Mouse (Mus musculus) CH12.LX (cell line): ENCODE data around the gene Bcas3. TPM values are rescaled to one million over a fixed set of nuclear protein-coding genes. Genes with fewer than 3 reads are reported as not detected.

Source experiments
- DNase-seq: peaks from one replicate; pipeline ENCODE4 v3.0.0-alpha.2; 2013; ENCODE audit errors: extremely low read depth
- H3K27ac ChIP-seq: 2 replicates; pipeline ENCODE4 v1.5.1; 2012; ENCODE audit warnings: low read depth, mild to moderate bottlenecking, control low read depth, moderate library complexity; ENCODE audit not compliant: insufficient read depth
- H3K27me3 ChIP-seq: replicated peaks from 2 replicates; pipeline ENCODE3; 2012; ENCODE audit warnings: inconsistent platforms
- H3K36me3 ChIP-seq, 2 experiments: replicated peaks in 1 of 2; 2 replicates each; pipeline versions ENCODE3 to v1.6.1; 2012; ENCODE audit warnings: inconsistent platforms in 1 of 2, low read length in 1 of 2, mild to moderate bottlenecking in 1 of 2, mixed read lengths in 1 of 2, moderate library complexity in 1 of 2; ENCODE audit not compliant: control insufficient read depth in 1 of 2, insufficient read depth in 1 of 2
- H3K4me1 ChIP-seq, 2 experiments: 2 replicates each; pipeline ENCODE4 v1.6.1; 2012; ENCODE audit warnings: inconsistent platforms in 1 of 2, moderate library complexity in 1 of 2; ENCODE audit not compliant: insufficient read depth in 2 of 2, control insufficient read depth in 1 of 2
- H3K4me2 ChIP-seq: 2 replicates; pipeline ENCODE4 v1.6.1; 2012; ENCODE audit warnings: low read depth, mild to moderate bottlenecking, control low read depth; ENCODE audit not compliant: poor library complexity, insufficient read depth, severe bottlenecking
- H3K4me3 ChIP-seq, 3 experiments: fragments of 150-350 bp in 1 of 3; sonication (generic) in 1 of 3; replicated peaks in 1 of 3; 2 replicates each; pipeline versions ENCODE3 to v1.5.1; 2011 to 2012; ENCODE audit warnings: low read depth in 2 of 3, low read length in 2 of 3, mild to moderate bottlenecking in 2 of 3, moderate library complexity in 2 of 3, control low read depth in 1 of 3, improper control_type of control experiment in 1 of 3, inconsistent platforms in 1 of 3, mixed read lengths in 1 of 3; ENCODE audit not compliant: poor library complexity in 1 of 3
- H3K79me2 ChIP-seq: replicated peaks from 2 replicates; pipeline ENCODE4 v1.6.1; 2012; ENCODE audit warnings: mild to moderate bottlenecking, moderate library complexity; ENCODE audit not compliant: control insufficient read depth, poor library complexity, insufficient read depth, severe bottlenecking; ENCODE audit errors: extremely low read depth
- H3K9ac ChIP-seq: 2 replicates; pipeline ENCODE4 v1.6.1; 2012; ENCODE audit warnings: low read depth, mild to moderate bottlenecking, control low read depth, moderate library complexity; ENCODE audit not compliant: insufficient read depth
- H3K9me3 ChIP-seq: replicated peaks from 2 replicates; pipeline ENCODE3; 2012; ENCODE audit warnings: low read length, inconsistent platforms, mixed read lengths
- BHLHE40 ChIP-seq: IDR thresholded peaks from 2 replicates; pipeline ENCODE4 v1.6.1; 2011; ENCODE audit warnings: mild to moderate bottlenecking, low read depth, low read length, improper control_type of control experiment
- CHD2 ChIP-seq: IDR thresholded peaks from 2 replicates; pipeline ENCODE4 v1.6.1; 2011; ENCODE audit warnings: low read length, improper control_type of control experiment
- E2F4 ChIP-seq: IDR thresholded peaks from 2 replicates; pipeline ENCODE4 v1.6.1; 2011; ENCODE audit warnings: low read depth, low read length, improper control_type of control experiment; ENCODE audit not compliant: insufficient replicate concordance
- ELF1 ChIP-seq: IDR thresholded peaks from 2 replicates; pipeline ENCODE4 v1.6.1; 2014; ENCODE audit warnings: low read depth, mild to moderate bottlenecking, inconsistent platforms, low read length, improper control_type of control experiment
- EP300 ChIP-seq: IDR thresholded peaks from 2 replicates; pipeline ENCODE4 v1.6.1; 2011; ENCODE audit warnings: low read length, improper control_type of control experiment
- ETS1 ChIP-seq: conservative IDR thresholded peaks from 2 replicates; pipeline ENCODE4 v1.6.1; 2012; ENCODE audit warnings: low read depth, mild to moderate bottlenecking, inconsistent platforms, low read length, improper control_type of control experiment, moderate library complexity
- HCFC1 ChIP-seq: IDR thresholded peaks from 2 replicates; pipeline ENCODE4 v1.6.1; 2012; ENCODE audit warnings: low read depth, mild to moderate bottlenecking, inconsistent platforms, low read length, improper control_type of control experiment
- IRF4 ChIP-seq: IDR thresholded peaks from 2 replicates; pipeline ENCODE4 v1.6.1; 2014; ENCODE audit warnings: low read depth, mild to moderate bottlenecking, inconsistent platforms, low read length, improper control_type of control experiment
- JUN ChIP-seq: IDR thresholded peaks from 2 replicates; pipeline ENCODE4 v1.6.1; 2011; ENCODE audit warnings: low read depth, mild to moderate bottlenecking, low read length, improper control_type of control experiment, moderate library complexity; ENCODE audit not compliant: insufficient read depth
- KAT2A ChIP-seq: IDR thresholded peaks from 2 replicates; pipeline ENCODE4 v1.6.1; 2012; ENCODE audit warnings: low read length, improper control_type of control experiment, inconsistent platforms; ENCODE audit not compliant: insufficient replicate concordance
- MAX ChIP-seq: IDR thresholded peaks from 2 replicates; pipeline ENCODE4 v1.6.1; 2011; ENCODE audit warnings: low read length, improper control_type of control experiment
- MAZ ChIP-seq: IDR thresholded peaks from 2 replicates; pipeline ENCODE4 v1.6.1; 2012; ENCODE audit warnings: low read depth, mild to moderate bottlenecking, inconsistent platforms, low read length, improper control_type of control experiment, moderate library complexity
- MEF2A ChIP-seq: IDR thresholded peaks from 2 replicates; pipeline ENCODE4 v1.6.1; 2014; ENCODE audit warnings: low read depth, mild to moderate bottlenecking, inconsistent platforms, low read length, improper control_type of control experiment, borderline replicate concordance
- MXI1 ChIP-seq: IDR thresholded peaks from 2 replicates; pipeline ENCODE4 v1.6.1; 2011; ENCODE audit warnings: mild to moderate bottlenecking, low read depth, low read length, improper control_type of control experiment
- MYC ChIP-seq: IDR thresholded peaks from 2 replicates; pipeline ENCODE4 v1.6.1; 2011; ENCODE audit warnings: low read depth, mild to moderate bottlenecking, improper control_type of control experiment, low read length
- NELFE ChIP-seq: IDR thresholded peaks from 2 replicates; pipeline ENCODE4 v1.6.1; 2011; ENCODE audit warnings: low read depth, low read length, improper control_type of control experiment
- NRF1 ChIP-seq: IDR thresholded peaks from 2 replicates; pipeline ENCODE4 v1.6.1; 2014; ENCODE audit warnings: low read depth, mild to moderate bottlenecking, inconsistent platforms, low read length, improper control_type of control experiment, moderate library complexity
- PAX5 ChIP-seq: IDR thresholded peaks from 2 replicates; pipeline ENCODE4 v1.6.1; 2012; ENCODE audit warnings: low read length, inconsistent platforms, mixed read lengths
- POLR2A ChIP-seq: IDR thresholded peaks from 2 replicates; pipeline ENCODE4 v1.6.1; 2011; ENCODE audit warnings: low read depth, mild to moderate bottlenecking, improper control_type of control experiment, low read length
- POLR2AphosphoS2 ChIP-seq: IDR thresholded peaks from 2 replicates; pipeline ENCODE4 v1.6.1; 2011; ENCODE audit warnings: low read depth, low read length, improper control_type of control experiment
- RAD21 ChIP-seq: IDR thresholded peaks from 2 replicates; pipeline ENCODE4 v1.6.1; 2011; ENCODE audit warnings: low read depth, mild to moderate bottlenecking, low read length, improper control_type of control experiment, moderate library complexity
- RCOR1 ChIP-seq: conservative IDR thresholded peaks from 2 replicates; pipeline ENCODE4 v1.6.1; 2012; ENCODE audit warnings: low read depth, mild to moderate bottlenecking, inconsistent platforms, low read length, improper control_type of control experiment
- SIN3A ChIP-seq: IDR thresholded peaks from 2 replicates; pipeline ENCODE4 v1.6.1; 2012; ENCODE audit warnings: low read length, improper control_type of control experiment, inconsistent platforms
- TBP ChIP-seq: conservative IDR thresholded peaks from 2 replicates; pipeline ENCODE4 v1.6.1; 2011; ENCODE audit warnings: low read depth, low read length, improper control_type of control experiment
- TCF12 ChIP-seq: IDR thresholded peaks from 2 replicates; pipeline ENCODE4 v1.6.1; 2014; ENCODE audit warnings: low read depth, mild to moderate bottlenecking, inconsistent platforms, low read length, improper control_type of control experiment
- USF1 ChIP-seq: IDR thresholded peaks from 2 replicates; pipeline ENCODE4 v1.6.1; 2014; ENCODE audit warnings: low read depth, mild to moderate bottlenecking, inconsistent platforms, low read length, improper control_type of control experiment
- USF2 ChIP-seq: conservative IDR thresholded peaks from 2 replicates; pipeline ENCODE4 v1.6.1; 2011; ENCODE audit warnings: low read depth, low read length, improper control_type of control experiment
- ZC3H11A ChIP-seq: IDR thresholded peaks from 2 replicates; pipeline ENCODE4 v1.6.1; 2012; ENCODE audit warnings: low read depth, mild to moderate bottlenecking, inconsistent platforms, low read length, improper control_type of control experiment
- ZMIZ1 ChIP-seq: IDR thresholded peaks from 2 replicates; pipeline ENCODE4 v1.6.1; 2012; ENCODE audit warnings: low read depth, mild to moderate bottlenecking, inconsistent platforms, low read length, improper control_type of control experiment
- ZNF384 ChIP-seq: IDR thresholded peaks from 2 replicates; pipeline ENCODE4 v1.6.1; 2012; ENCODE audit warnings: low read depth, low read length, improper control_type of control experiment, inconsistent platforms
- dilution Hi-C: fragments of 300-500 bp; cut with MboI; formaldehyde crosslinking; loops from 2 replicates; pipeline ENCODE4 v1.14.3; 2020; ENCODE audit warnings: low sequenced_read_pairs; ENCODE audit not compliant: extremely low pct_unique_long_range_greater_than_20kb, extremely low pct_ligation_motif_present
- in situ Hi-C: fragments of 300-500 bp; cut with MboI; formaldehyde crosslinking; loops from 3 replicates; pipeline ENCODE4 v1.14.3; 2019; ENCODE audit warnings: low sequenced_read_pairs, low pct_ligation_motif_present, low pct_unique_long_range_greater_than_20kb, mixed read lengths
- polyA plus RNA-seq: library from polyadenylated mRNA; unstranded; fragments of >175 nt; gene quantifications from 2 replicates; pipeline ENCODE4 v1.2.1, GENCODE M21; 2012; ENCODE audit warnings: low read depth; ENCODE audit not compliant: insufficient read length
- total RNA-seq, 2 experiments: library from RNA; depleted of rRNA; stranded (reverse); fragments of 300-350 nt in 1 of 2; fragments of >200 nt in 1 of 2; gene quantifications; 2 replicates each; pipeline ENCODE4 v1.2.3; 2012 to 2014

Bcas3 gene
- 9.7 and 10.4 TPM in 2 replicates for total RNA-seq (2012; rRNA removed)
- total RNA-seq (2014; rRNA removed): 7.7 and 8.2 TPM in 2 replicates
- polyA plus RNA-seq: 16.9 and 21.3 TPM in 2 replicates

GRCm38 (mm10) chr11:85352539-85353380 is at the start of gene Bcas3:
Gene Bcas3, plus strand, starts transcription at chr11:85353167.
- dilution Hi-C loops: no loop called here
- TF ChIP-seq NRF1 (peak; percentile 52; the same call in 1 of the 2 replicates), TBP (peak; percentile 60; the same call in 1 of the 2 replicates), POLR2AphosphoS2 (0 out of 2 replicates have a peak, but pooled peaks have one; percentile 23), SIN3A (peak; percentile 100), KAT2A (peak; percentile 64; the same call in 1 of the 2 replicates), IRF4 (peak; percentile 18; the same call in 1 of the 2 replicates), BHLHE40 (peak; percentile 82), ETS1 (no peak), NELFE (peak; percentile 79), PAX5 (no peak), USF2 (peak; percentile 51), RCOR1 (no peak), POLR2A (peak; percentile 90), TCF12 (peak; percentile 67), MAX (peak; percentile 100), ZC3H11A (no peak), JUN (no peak), EP300 (no peak), RAD21 (no peak), ELF1 (peak; percentile 91), MXI1 (peak; percentile 98), CHD2 (peak; percentile 99), HCFC1 (peak; percentile 80), E2F4 (0 out of 2 replicates have a peak, but pooled peaks have one; percentile 20), USF1 (peak; percentile 80), MYC (peak; percentile 89), MEF2A (peak; percentile 34; the same call in 1 of the 2 replicates), ZNF384 (no peak), MAZ (peak; percentile 90), ZMIZ1 (peak; percentile 79; the same call in 1 of the 2 replicates)
- H3K27ac ChIP-seq: no peak within 1 kb of the TSS
- no peaks in the 10 kb centered on the region for H3K27me3 ChIP-seq
- H3K36me3 ChIP-seq: peaks cover 0 to 15% of the 10 kb centered on the region in 2 experiments
- peak within 1 kb of the TSS; percentile 92 for H3K4me2 ChIP-seq
- peaks cover 2 to 13% of the 10 kb centered on the region in 2 experiments; a peak in 3 of 4 replicates for H3K4me1 ChIP-seq
- peak; percentile 99 for DNase-seq
- no peaks in the 10 kb centered on the region for H3K9me3 ChIP-seq
- peak within 1 kb of the TSS; percentile 78 for H3K9ac ChIP-seq
- peak within 1 kb of the TSS; percentile 74 to 93 (median 82) for H3K4me3 ChIP-seq
- in situ Hi-C loops: loop anchor here (5.0 kb wide), 1 partner anchor 35 kb away; no protein-coding TSS in a partner anchor
- H3K79me2 ChIP-seq: no peaks in the 10 kb centered on the region
